Mouse (Mus musculus) mouse embryonic stem cell (cell line): ENCODE data around the gene Auts2.

Experiments
- in situ Hi-C, 2 experiments: fragments of 300-500 bp; cut with MboI; formaldehyde crosslinking; loops; 1 replicate in 1 of 2; 3 replicates in 1 of 2; pipeline ENCODE4 v1.14.3; 2019 to 2020; ENCODE audit warnings: low sequenced_read_pairs in 2 of 2, low pct_unique_long_range_greater_than_20kb in 1 of 2, mixed read lengths in 1 of 2; ENCODE audit not compliant: unreplicated experiment in 1 of 2

The Auts2 gene

GRCm38 (mm10) chr5:131944761-131945160 lies 598.4 kb downstream of the Auts2 start:
- in situ Hi-C loops: no loop called here

DNA sequence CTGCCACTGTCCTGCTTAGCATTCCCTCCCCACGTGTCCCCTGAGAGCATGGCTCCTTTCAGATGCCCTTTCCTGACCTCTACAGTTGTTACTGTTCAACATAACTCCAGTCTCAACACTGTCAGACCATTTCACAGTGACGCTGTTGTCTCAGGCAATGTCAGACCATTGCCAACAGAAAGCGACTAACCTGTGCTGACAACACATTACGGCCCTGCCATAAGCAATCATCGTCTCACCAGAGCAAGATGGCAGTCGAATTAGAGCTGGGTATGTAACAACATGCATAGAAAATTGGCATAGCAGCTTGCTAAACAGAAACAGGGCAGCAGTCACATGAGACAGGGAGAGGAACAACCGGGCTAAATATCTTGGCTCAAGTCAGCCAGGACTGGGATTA lies 614.4 kb downstream of the Auts2 start:
- in situ Hi-C loops: no loop called here

DNA sequence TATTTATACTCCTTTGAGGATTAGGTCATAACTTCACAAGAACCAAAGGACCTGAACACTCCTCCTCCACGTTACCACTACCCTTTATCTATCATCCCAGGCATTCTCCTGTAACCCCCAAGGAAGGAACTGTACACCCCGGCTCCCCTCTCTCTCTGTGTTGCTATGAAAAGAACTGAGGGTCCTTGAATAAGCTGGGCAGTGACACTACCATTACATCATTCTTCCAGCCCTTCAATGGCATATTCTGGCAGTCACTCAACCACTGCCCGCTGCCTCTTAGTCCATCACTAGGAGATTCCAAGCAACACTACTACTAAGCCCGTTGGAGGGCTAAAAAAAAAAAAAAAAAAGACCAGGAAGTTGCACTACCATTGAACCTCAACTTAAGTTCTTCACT lies 620.4 kb downstream of the Auts2 start:
- in situ Hi-C loops: no loop called here

DNA sequence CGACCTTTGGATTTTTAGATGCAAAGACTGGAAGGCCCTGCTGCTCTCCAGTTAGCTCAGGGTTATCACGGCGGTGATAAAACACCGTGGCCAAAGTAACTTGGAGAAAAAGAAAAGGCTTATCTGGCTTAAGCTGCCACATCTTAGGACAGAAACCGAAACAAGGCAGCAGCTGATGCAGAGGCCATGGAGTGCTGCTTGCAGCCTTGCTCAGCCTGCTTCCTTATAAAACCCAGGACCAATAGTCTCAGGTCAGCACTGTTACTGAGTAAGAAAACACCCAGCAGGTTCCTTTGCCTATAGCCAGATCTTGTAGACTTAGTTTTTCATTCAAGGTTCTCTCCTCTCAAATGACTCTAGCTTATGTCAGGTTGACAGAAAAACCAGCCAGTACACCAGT lies 621.0 kb downstream of the Auts2 start:
- in situ Hi-C loops: no loop called here

DNA sequence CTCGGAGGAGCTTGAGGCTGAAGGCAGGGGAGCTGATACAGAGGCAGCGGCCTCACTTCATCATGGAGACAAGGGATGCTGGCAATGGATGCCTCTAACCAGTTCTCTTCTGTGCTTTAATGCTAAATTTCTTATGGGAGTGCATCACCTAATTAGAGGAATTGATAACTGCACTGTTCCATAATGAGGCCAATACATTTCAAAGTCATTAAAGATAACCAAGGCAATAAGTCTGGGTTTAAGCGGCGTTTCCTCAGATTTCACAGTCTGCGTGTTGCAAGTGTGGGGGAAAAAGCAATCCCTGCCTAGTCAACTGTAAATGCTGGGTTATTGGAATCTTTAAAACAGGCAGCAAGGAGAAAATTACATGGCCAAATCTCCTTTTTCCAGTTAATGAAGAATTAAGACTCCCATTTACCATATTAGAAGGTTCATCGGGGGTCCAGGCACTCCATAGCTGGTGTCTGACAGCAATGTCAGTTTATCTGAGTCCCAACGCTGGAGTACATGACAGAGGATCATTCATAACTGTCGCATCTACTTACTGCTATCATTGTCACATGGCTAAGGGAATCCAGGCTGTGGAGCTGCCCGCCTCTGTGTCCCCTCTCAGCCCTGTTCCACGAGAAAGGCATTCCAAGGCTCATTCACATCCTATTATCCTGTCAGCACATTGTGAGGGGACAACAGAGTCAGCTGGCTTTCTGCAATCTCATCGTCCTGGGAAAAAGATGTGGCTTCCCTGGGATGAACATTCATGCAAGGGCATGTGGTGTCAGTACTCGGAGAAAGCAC lies 623.0 kb downstream of the Auts2 start:
- in situ Hi-C loops: no loop called here

- in situ Hi-C loops: no loop called here
Observed at GRCm38 (mm10) chr5:131916791-131917403, 626.2 kb downstream of the Auts2 start.

- in situ Hi-C loops: no loop called here
Observed at GRCm38 (mm10) chr5:131913562-131913961, 629.6 kb downstream of the Auts2 start.

- in situ Hi-C loops: no loop called here
Observed at GRCm38 (mm10) chr5:131912983-131913382, 630.2 kb downstream of the Auts2 start.

DNA sequence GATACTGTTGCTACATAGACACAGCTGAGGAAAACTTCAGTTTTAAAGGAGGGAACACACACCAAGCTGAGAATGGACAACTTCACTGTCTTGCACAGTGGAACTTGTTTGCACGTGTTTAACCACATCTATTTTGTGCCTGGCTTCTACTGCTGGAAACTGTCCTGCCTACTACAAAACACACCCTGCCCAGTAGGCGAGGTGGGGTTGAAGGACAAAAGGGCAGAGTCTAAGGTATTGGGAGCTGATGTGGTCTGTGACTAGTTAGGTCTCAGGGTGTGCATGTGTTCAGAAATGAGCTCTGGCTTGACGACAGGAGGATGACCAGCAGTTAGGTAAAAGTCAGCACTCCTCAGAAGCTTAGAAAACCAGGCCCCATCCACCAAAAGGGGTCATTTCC lies 636.8 kb downstream of the Auts2 start:
- in situ Hi-C loops: no loop called here

DNA sequence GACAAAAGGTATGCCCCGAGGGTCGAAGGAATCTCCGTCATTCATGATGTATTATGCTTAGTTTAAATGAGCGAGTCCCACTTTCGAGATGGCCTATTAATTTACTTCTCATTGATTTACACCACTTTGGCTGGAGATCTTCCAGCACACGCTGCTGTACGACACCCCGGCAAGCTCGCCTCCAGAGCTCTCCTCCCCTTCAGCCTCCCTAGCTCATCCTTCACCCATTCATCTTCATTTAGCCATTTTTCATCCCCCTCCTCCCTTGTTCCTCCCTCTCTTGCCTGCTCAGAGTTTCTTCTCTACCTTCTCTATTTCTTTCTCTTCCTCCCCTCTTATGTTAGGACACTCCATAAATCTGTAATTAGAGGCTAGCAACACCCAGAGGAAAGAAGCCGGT lies 638.7 kb downstream of the Auts2 start:
- in situ Hi-C loops: no loop called here

DNA sequence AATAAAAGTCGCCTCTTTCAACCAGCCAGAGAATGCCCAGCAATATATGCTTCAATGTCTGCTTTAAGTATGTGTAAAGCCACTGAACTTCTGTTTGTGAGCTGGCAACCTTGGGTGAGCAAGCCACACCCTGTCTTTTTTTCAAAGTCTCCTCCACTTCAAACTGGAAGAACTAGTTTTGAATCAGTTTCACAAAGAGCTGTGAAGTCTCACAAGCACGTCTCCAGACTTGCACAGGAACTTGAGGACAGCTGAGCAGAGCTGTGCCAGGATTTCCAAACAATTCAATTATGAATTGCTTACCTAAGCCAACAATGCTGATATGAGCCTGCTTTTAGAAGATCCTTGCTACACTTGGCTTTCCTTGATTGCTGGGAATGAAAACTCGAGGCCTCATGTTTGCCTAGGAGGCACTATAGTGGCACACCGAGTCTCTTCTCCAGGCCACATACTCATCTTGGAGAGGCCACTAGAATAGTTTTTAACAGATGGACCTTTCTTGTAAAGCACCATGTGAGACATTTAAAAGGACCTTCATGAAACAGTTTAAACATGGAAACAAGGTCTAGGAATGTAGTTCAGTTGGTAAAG lies 645.0 kb downstream of the Auts2 start:
- in situ Hi-C loops: no loop called here

DNA sequence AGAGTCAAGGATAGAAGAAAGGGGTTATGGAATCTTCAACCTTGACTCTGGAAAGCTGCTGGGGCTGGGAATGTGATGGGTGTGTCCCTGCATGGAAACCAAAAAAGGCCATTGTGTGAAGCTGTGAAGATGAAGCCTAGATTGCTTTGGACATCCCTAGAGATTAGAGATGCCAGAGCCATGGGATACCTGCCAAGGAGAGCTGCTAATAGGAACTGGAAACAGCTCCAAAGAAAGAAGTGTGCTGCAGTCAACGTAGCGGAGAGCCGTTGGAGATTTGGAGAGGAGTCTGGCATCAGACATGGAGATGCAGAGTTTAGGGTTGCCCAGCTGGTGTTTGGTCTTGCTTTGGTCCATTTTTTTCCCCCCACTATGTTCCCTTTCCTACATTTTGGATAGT lies 656.5 kb downstream of the Auts2 start:
- in situ Hi-C loops: no loop called here

DNA sequence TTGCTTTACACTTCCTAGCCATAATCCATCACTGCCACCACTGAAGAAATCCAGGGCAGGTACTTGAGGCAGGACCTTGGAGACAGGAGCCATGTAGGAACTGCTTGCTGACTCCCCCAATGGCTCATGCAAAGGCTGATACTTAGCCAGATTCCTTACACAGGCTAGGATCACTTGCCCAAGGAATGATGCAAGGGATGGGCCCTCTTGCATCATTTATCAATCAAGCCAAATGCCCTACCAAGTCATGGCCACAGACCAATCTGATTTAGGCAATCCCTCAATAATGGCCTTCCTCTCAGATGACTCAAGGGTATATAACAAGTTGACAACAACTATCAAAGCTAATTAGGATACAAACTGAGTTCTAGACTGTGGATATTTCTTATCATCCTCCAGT lies 666.6 kb downstream of the Auts2 start:
- in situ Hi-C loops: no loop called here

DNA sequence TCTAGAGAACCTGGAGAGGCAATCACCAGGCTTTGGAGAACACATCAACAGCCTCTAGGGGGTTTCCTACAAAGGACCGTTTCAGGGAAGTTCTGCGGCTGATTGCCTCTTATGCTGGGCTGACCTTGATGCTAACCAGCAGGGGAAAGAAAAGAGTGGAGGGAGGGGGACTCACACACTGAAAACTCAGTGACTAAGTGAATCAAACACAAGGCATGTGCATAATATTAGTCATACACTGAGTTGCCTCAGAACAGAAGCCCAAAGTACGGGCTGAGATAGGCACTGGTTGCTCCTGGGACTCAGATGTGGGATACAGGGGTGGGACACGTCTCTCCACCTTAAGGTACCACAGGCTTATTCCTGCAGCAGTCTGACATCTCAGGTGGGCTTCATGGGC lies 667.2 kb downstream of the Auts2 start:
- in situ Hi-C loops: no loop called here

GRCm38 (mm10) chr5:131873116-131873515 lies 670.0 kb downstream of the Auts2 start:
- in situ Hi-C loops: no loop called here

DNA sequence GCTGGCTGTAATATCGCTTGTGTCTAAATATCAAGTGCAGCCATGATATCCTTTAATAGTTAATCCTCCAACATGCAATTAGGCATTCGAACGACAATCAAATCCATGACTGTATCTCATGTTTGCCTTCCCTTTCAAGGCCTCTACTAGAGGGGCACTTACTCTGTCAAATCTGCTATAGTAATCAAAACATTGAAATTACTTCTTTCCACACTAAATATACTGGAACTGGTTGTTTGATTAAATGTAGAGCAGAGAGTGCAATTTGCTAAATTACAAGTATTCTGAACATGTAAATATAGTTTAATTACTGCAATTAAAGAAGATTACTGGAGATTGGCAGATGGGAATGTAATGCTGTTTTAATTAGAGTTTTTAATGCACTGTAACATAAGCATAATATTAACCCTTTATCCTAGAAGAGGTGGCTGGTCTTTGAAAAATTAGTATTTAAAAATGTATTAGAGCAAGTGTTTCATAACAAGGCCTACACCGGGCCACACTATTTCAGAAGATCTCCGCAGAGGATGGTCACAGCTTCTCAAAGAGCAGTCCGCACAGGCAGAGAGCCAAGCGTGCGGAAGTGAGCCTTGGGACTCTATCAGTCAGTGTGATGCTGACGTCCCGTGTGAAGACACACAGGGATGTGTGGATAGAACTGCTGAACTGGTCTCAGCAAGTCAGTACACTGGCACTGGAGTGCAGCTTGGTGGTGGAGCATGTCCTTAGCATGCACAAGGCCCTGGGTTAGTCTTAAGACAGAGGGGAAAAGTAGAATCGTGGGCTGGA lies 673.2 kb downstream of the Auts2 start:
- in situ Hi-C loops: no loop called here

- in situ Hi-C loops: no loop called here
Observed at GRCm38 (mm10) chr5:131865200-131865599, 677.9 kb downstream of the Auts2 start.

DNA sequence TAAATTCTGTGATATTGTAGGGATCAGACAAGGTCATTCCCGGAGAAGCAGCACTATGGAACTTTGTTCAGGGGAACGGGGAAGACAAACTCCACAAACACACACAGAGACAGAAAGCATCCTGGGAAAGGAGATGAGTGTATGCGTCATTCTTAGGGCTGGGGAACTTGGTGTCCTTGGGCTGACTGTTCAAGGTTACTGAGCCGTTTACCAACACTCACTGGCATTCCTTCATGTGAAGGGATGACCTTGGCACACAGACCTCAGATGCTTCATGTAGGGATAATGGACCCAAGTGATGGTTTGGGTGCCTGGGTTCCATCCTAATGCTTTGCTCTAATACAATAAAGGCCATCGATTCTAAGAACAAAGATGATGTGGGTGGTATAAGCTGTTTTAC lies 685.2 kb downstream of the Auts2 start:
- in situ Hi-C loops: no loop called here

- in situ Hi-C loops: no loop called here
Observed at GRCm38 (mm10) chr5:131855358-131855757, 687.8 kb downstream of the Auts2 start.
